Mouse (Mus musculus) thymus, postnatal 0 days (tissue): ENCODE results near the gene Pgm5. TPM values are rescaled to one million over a fixed set of nuclear protein-coding genes. Genes with fewer than 3 reads are reported as not detected.
A peak's percentile ranks its signal among the peaks of the same experiment; 100 is the strongest.

ENCODE experiments used
- DNase-seq: peaks from one replicate; pipeline ENCODE4 v3.0.0-alpha.2; 2015; ENCODE audit warnings: low spot score
- polyA plus RNA-seq: library from polyadenylated mRNA; unstranded; fragments of >200 nt; fragmentation: Nextera tagmentation; extraction: Ambion mirVana; gene quantifications from 2 replicates; pipeline ENCODE4 v1.2.1, GENCODE M21; 2015

Pgm5 gene
- polyA plus RNA-seq, 1 experiment from 2014 or later = 4.3 TPM

GRCm38 (mm10) chr19:24871037-24871635 is 9.5 kb upstream of the Pgm5 start:
- DNase-seq = peak; percentile 56

DNA sequence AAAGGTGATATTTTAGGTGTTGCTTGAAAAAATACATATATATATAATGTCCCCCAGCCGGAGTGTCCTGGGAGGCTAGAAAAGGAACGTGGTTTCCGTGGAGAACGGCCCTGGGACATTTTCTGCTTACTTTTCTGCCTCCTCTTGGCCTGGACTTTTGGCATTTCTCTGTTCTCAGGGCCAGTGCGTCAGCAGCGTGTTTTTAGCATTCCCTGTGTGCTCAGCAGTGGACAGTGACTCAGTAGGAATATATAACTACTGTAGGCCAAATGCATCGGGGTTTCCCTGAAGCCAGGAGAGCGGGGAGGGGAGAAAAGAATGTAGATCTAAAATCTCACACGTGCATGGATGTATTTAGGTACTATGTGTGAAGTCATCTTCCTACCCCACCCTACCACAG is 3.8 kb upstream of the Pgm5 start:
- no peak for DNase-seq

- DNase-seq = no peak
Observed at GRCm38 (mm10) chr19:24861276-24861611, 411 bp downstream of the Pgm5 start.

GRCm38 (mm10) chr19:24851456-24852315 is 10.0 kb downstream of the Pgm5 start:
- DNase-seq = no peak

DNA sequence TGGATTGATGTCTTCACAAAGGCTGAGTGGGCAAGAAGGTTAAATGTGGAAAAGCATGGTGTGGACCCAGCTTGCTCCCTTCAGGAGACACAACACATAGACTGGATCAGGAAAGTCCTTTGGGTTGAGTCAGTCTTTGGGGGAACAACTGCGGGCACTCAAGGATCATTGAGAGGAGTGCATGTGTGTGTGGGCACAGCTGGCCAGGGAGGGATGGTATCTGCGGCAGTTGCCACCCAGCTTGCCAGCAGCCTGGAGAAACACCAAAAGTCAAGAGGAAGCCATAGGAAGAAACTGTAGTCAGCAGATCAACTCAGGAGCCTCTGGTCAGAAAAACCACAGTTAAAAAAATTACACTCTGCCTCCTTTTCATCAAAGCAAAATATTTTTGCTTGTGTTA is 12.8 kb downstream of the Pgm5 start:
- no peak for DNase-seq

- DNase-seq = no peak
Observed at GRCm38 (mm10) chr19:24848345-24848744, 13.3 kb downstream of the Pgm5 start.

GRCm38 (mm10) chr19:24845007-24845546 is 16.6 kb downstream of the Pgm5 start:
- DNase-seq = no peak

DNA sequence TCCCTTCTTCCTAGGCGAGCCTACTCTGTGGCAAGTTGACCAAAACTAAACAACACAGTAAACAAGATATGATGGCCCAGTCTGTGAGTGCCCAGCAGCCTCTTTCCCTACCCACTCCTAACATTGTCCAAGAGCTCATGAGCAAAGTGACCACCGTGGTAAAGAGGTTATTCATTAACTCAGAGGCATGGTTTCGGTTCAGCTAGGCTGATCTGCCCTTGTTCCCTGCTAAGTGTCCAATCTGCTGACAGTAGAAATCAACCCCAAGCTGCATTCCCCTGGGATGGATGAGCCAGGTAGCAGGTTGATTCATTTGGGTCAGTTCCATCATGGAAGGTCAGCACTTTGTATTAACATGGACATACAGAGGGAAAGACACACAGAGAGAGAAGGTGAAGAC is 19.6 kb downstream of the Pgm5 start:
- no peak for DNase-seq

GRCm38 (mm10) chr19:24824517-24824916 is 37.1 kb downstream of the Pgm5 start:
- DNase-seq = no peak

- DNase-seq = no peak
Observed at GRCm38 (mm10) chr19:24815661-24816221, 45.9 kb downstream of the Pgm5 start.

DNA sequence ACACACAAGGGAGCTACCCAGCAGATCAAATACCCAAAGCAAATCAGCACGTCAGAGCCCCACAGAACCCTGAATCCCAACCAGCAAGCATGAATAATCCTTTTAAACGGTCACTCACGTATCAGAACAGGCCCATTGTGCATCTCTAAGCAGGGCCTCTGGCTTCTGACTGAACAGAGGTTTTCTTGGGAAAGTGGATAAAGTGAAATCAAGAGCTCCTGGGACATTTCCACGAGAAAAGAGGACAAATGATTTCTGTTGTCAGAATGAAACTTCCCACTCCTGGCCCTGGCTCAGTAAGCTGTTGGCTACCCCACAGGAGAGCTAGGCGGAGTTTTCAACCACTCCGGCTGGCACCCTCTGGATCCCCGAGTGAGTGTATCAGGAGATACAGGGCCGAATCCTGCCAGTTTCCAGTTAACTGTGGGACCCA is 48.8 kb downstream of the Pgm5 start:
- DNase-seq = no peak

DNA sequence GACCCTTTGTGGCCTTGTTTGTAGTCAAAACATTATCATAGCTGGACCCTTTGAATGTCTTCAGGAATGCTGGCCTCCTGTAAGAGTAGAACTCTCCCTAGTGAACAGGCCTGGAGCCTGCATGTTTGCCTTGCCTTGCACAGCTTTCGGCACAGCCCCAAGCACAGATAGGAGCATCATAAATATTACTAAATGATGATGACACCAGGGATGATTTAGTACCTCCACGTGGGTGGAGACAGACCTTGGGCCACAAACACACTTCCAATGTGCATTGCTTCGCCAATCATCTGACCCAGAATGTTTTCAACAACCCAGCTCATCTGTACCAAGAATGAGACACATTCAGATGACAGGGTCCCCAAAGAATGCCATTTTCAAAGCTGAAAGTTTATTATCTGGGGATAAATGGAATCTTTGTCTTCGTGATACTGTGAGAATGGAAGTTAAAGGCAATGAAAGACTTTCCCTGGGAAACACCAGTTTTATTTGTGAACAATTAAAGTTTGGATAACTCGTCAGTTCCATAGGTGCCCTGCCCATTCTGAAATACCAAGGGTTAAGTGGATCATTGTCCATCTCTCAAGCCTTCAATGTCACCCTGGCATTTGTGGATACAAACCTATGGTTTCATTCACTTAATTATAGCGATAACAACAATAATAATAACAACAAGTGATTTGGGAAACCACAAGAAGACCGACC is 49.4 kb downstream of the Pgm5 start:
- no peak for DNase-seq

- no peak for DNase-seq
Observed at GRCm38 (mm10) chr19:24811451-24811850, 50.2 kb downstream of the Pgm5 start.

DNA sequence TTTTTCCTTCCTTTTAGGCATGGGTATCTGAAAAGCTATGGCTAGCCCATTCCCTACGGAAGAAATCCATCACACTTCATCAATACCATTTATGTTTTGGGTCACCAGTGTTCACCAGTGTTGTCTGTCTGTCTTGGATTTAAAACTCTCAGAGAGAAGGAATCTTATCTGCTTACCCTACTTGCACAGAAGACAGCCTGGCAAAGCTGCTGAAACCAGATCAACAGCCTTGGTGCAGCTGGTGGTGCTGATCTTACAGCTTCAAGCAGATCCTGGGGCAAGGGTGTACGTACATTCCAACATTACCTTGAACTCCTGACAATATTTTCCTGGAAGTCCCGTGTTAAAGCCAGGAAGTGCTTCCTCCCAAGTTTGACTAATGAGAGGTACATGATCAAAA is 55.6 kb downstream of the Pgm5 start:
- DNase-seq = no peak

GRCm38 (mm10) chr19:24797606-24798005 is 64.0 kb downstream of the Pgm5 start:
- no peak for DNase-seq

- DNase-seq = no peak
Observed at GRCm38 (mm10) chr19:24794350-24794749, 67.3 kb downstream of the Pgm5 start.

- no peak for DNase-seq
Observed at GRCm38 (mm10) chr19:24793545-24794139, 68.0 kb downstream of the Pgm5 start.

- DNase-seq = no peak
Observed at GRCm38 (mm10) chr19:24792876-24793275, 68.8 kb downstream of the Pgm5 start.

DNA sequence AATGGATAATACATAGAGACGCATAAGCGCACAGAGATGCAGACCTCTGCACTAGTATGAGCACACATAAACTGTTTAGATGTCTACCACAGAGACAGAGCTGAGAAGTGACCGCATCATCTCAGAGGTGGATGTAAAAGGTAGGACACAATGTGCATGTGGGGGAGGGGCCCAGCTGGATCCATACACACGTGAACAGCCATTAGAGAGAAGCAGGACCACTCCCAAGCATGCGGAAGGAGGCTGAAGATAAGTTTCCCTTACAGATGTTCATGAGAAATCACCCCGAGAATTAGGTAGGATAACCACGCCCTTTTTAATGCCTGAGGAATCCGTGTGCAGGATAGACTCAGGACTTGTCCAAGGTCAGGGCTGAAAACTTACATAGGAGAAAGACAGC is 75.8 kb downstream of the Pgm5 start:
- DNase-seq = no peak

- no peak for DNase-seq
Observed at GRCm38 (mm10) chr19:24785056-24785675, 76.5 kb downstream of the Pgm5 start.

- DNase-seq = no peak
Observed at GRCm38 (mm10) chr19:24783736-24784135, 77.9 kb downstream of the Pgm5 start.
